ENCODE assay signal across 8 mouse cellular contexts in genomic region chr1:191224302-191224980, GRCm38 (mm10). TPM values are rescaled to one million over a fixed set of nuclear protein-coding genes. Genes with fewer than 3 reads are reported as not detected.
DNase-seq lines count a peak whose midpoint lies in the region; ATAC-seq lines count a peak whose summit lies in the region.

No protein-coding gene starts in this region.

- peak; percentile 88 for ATAC-seq in frontal cortex, adult (ENCODE audit: low TSS enrichment)
- peak; percentile 87 for ATAC-seq in hindbrain, embryonic 11.5 days (ENCODE audit: low FRiP score)

- H3K9ac ChIP-seq in hindbrain, embryonic 11.5 days (ENCODE audit: low read depth, low read length) = peak overlapping the region; percentile 65

- no peaks in the 10 kb centered on the region for H3K9me3 ChIP-seq in hindbrain, embryonic 11.5 days (ENCODE audit: control insufficient read depth, low read length)

- 0 out of 2 replicates have a peak overlapping the region, but pooled peaks have one; percentile 17 for H3K27ac ChIP-seq in hindbrain, embryonic 11.5 days (ENCODE audit: low read depth, low read length)

- DNase-seq in MEL-GATA-1-ER (ENCODE audit: extremely low read depth, low read depth) = peak; percentile 75
- peak; percentile 94 for DNase-seq in cerebellum, adult 8-10 months
- peak; percentile 97 for DNase-seq in hindbrain, embryonic 11.5 days (ENCODE audit: low spot score)
- DNase-seq in layer of hippocampus, postnatal 10 days (ENCODE audit: low spot score in 2 of 2) = peak; percentile 93
- DNase-seq in lung, postnatal 10 days = peak; percentile 96
- DNase-seq in ovary, postnatal 36 days (ENCODE audit: low spot score) = peak; percentile 90
- peak; percentile 92 for DNase-seq in thymus, postnatal 25 days

- peak overlapping the region; percentile 88 for H3K4me2 ChIP-seq in hindbrain, embryonic 11.5 days (replicated peaks; ENCODE audit: low read depth, low read length)

- H3K36me3 ChIP-seq in hindbrain, embryonic 11.5 days (ENCODE audit: control insufficient read depth, insufficient read depth, low read length) = no peaks in the 10 kb centered on the region

- peak overlapping the region; percentile 78 for H3K4me3 ChIP-seq in hindbrain, embryonic 11.5 days (ENCODE audit: low read depth, low read length)

- peaks cover 4% of the 10 kb centered on the region; the same call in 1 of the 2 replicates for H3K4me1 ChIP-seq in hindbrain, embryonic 11.5 days (replicated peaks; ENCODE audit: control insufficient read depth, insufficient read depth, low read length)

- H3K27me3 ChIP-seq in hindbrain, embryonic 11.5 days (ENCODE audit: control insufficient read depth, insufficient read depth, low read length) = no peaks in the 10 kb centered on the region

- 2% methylated on average over 52 of the region's 57 CpGs for WGBS in hindbrain, embryonic 11.5 days

RNA-seq across cellular contexts. Expression of gene Atf3, which starts 6.6 kb away (rescaled TPM):
- 1.4 and 1.5 TPM in 2 replicates for polyA plus RNA-seq in hindbrain, embryonic 11.5 days (2014; fragmentation: Nextera tagmentation; extraction: Ambion mirVana)
- total RNA-seq in layer of hippocampus, postnatal 10 days (2021) = under 1 TPM; 0.27 to 0.73 TPM

RNA-seq across cellular contexts. Expression of gene Fam71a, which starts 59.8 kb away (rescaled TPM):
- not detected in 2 replicates for polyA plus RNA-seq in hindbrain, embryonic 11.5 days (2014; fragmentation: Nextera tagmentation; extraction: Ambion mirVana)
- total RNA-seq in layer of hippocampus, postnatal 10 days (2021) = not detected

Comparison
In these comparisons a context has a peak if more than half of its experiments do, and no peak if none do; other contexts are left out.
1. Peak in every context shown above with its lines: DNase-seq, ATAC-seq, H3K4me3 ChIP-seq and H3K27ac ChIP-seq.